Mouse (Mus musculus): ENCODE results near the gene Pbp2. TPM values are rescaled to one million over a fixed set of nuclear protein-coding genes. Genes with fewer than 3 reads are reported as not detected.

The Pbp2 gene
- total RNA-seq, 1 experiment = 0.31 TPM

DNA sequence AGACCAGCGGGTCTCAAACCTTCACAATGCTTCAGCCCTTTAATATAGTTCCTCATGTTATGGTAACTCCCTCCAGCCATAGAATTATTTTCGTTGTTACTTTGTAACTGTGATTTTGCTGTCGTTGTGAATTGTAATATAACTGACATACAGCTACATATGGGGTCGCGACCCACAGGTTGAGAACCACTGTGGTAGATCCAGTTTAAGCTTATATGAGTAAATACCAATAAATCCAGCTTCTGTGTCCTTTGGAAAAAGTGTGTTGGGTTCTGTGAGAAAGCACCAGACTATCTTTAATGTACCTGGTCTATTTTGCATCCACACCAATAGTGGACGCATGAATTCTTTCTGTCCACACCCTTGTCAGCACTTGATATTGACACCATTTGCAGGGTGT is 31.9 kb downstream of the Pbp2 start:
- Histone ChIP-seq H3K9me3 (ENCODE audit: control insufficient read depth, insufficient read depth, low read depth, low read length) (no peaks in the 10 kb centered on the region), H3K27ac (ENCODE audit: insufficient read depth, low read depth, low read length, poor library complexity, severe bottlenecking) (no peak overlapping the region), H3K4me3 (ENCODE audit: insufficient read depth in 1 of 2, low read depth in 1 of 2, low read length in 2 of 2, poor library complexity in 1 of 2, severe bottlenecking in 1 of 2) (no peak overlapping the region), H3K4me1 (ENCODE audit: control insufficient read depth in 2 of 2, insufficient read depth in 2 of 2, low read length in 2 of 2, poor library complexity in 1 of 2) (no peaks in the 10 kb centered on the region), H3K36me3 (ENCODE audit: control insufficient read depth, insufficient read depth, low read length, poor library complexity, severe bottlenecking) (no peaks in the 10 kb centered on the region), H3K9ac (ENCODE audit: insufficient read depth, low read depth, low read length, poor library complexity, severe bottlenecking) (no peak overlapping the region)
- in situ Hi-C loops (cut with MboI; ENCODE audit: low sequenced_read_pairs in 2 of 2, unreplicated experiment in 2 of 2) = no loop called here
- no peak for DNase-seq (ENCODE audit: low read depth, low spot score)
- TF ChIP-seq ZC3H11A (IDR thresholded peaks at IDR 0.05; ENCODE audit: borderline replicate concordance, low read depth, low read length) (no peak), MAFK (IDR thresholded peaks at IDR 0.05; ENCODE audit: insufficient read depth, low read depth, low read length) (no peak), HCFC1 (IDR thresholded peaks at IDR 0.05; ENCODE audit: borderline replicate concordance, insufficient read depth, low read length) (no peak), ZNF384 (IDR thresholded peaks at IDR 0.05; ENCODE audit: low read depth, low read length) (no peak), CHD2 (IDR thresholded peaks at IDR 0.05; ENCODE audit: low read depth, low read length) (peak; percentile 77)

DNA sequence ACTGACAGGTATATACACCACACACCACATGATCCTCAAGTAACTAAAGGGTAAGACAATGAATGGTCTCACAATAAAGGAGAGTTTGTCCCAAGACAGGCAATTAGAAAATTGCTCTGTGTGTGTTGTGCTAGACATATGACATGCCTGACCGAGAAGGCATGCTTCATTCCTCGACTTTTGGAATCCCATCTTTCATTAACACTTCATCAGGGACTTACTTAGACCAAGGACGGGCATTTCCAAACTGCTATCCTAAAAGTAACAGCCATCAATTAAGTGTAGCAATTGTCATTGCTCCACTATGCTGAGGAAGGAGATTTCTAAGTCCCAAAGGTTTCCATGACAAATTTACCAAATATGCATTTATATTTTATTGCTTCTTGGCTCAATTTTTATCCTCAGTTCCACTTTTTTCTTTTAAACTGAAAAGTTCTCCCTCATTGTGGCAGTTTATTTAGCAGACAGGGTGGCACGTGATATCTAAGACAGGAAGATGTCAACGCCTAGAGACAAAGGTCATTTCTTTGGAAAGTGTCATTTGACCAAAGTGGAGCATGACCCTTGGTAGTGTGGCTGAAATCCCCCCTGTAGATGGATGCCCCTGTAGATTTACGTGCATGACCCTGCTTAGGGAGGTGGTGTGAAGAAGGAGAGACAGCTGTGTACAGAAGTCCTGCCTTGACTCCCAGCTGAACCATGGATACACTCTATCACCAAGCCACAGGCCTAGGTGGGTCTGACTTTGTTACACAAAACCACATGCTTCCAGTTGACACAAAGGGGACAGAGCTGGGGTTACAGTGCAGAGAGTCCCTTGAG is 33.5 kb downstream of the Pbp2 start:
- DNase-seq (ENCODE audit: low read depth, low spot score) = no peak
- H3K4me3 ChIP-seq (ENCODE audit: insufficient read depth in 1 of 2, low read depth in 1 of 2, low read length in 2 of 2, poor library complexity in 1 of 2, severe bottlenecking in 1 of 2) = no peak overlapping the region
- no peak overlapping the region for H3K27ac ChIP-seq (ENCODE audit: insufficient read depth, low read depth, low read length, poor library complexity, severe bottlenecking)
- no peaks in the 10 kb centered on the region for H3K36me3 ChIP-seq (ENCODE audit: control insufficient read depth, insufficient read depth, low read length, poor library complexity, severe bottlenecking)
- in situ Hi-C loops (cut with MboI; ENCODE audit: low sequenced_read_pairs in 2 of 2, unreplicated experiment in 2 of 2) = no loop called here
- TF ChIP-seq HCFC1 (IDR thresholded peaks at IDR 0.05; ENCODE audit: borderline replicate concordance, insufficient read depth, low read length) = no peak
- TF ChIP-seq ZC3H11A (IDR thresholded peaks at IDR 0.05; ENCODE audit: borderline replicate concordance, low read depth, low read length) = no peak
- no peak for TF ChIP-seq CHD2 (IDR thresholded peaks at IDR 0.05; ENCODE audit: low read depth, low read length)
- TF ChIP-seq ZNF384 (IDR thresholded peaks at IDR 0.05; ENCODE audit: low read depth, low read length) = no peak
- H3K4me1 ChIP-seq (ENCODE audit: control insufficient read depth in 2 of 2, insufficient read depth in 2 of 2, low read length in 2 of 2, poor library complexity in 1 of 2) = no peaks in the 10 kb centered on the region
- no peak overlapping the region for H3K9ac ChIP-seq (ENCODE audit: insufficient read depth, low read depth, low read length, poor library complexity, severe bottlenecking)
- no peaks in the 10 kb centered on the region for H3K9me3 ChIP-seq (ENCODE audit: control insufficient read depth, insufficient read depth, low read depth, low read length)

DNA sequence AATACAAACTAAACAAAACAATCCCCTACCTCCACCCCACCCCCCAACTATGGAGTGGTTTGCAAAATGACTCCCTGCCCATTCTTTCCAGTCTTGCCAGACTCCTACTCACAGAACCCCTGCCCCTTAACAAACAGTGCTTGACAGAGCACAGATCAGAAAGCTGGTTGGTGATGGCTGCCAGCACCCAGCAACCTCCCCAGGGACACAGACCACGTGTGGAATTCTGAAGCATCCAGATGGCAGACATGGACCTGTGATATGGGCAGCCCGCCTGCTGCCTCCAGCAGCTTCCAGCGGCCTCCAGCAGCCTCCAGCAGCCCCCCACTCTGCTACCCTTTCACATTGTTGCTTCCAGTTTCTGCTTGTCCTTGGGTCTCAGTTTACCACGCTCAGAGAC is 35.0 kb downstream of the Pbp2 start:
- no peak for TF ChIP-seq ZNF384 (IDR thresholded peaks at IDR 0.05; ENCODE audit: low read depth, low read length)
- no peak for TF ChIP-seq HCFC1 (IDR thresholded peaks at IDR 0.05; ENCODE audit: borderline replicate concordance, insufficient read depth, low read length)
- TF ChIP-seq CHD2 (IDR thresholded peaks at IDR 0.05; ENCODE audit: low read depth, low read length) = no peak
- TF ChIP-seq ZC3H11A (IDR thresholded peaks at IDR 0.05; ENCODE audit: borderline replicate concordance, low read depth, low read length) = no peak
- TF ChIP-seq MAFK (IDR thresholded peaks at IDR 0.05; ENCODE audit: insufficient read depth, low read depth, low read length) = no peak
- H3K9me3 ChIP-seq (ENCODE audit: control insufficient read depth, insufficient read depth, low read depth, low read length) = no peaks in the 10 kb centered on the region
- H3K4me3 ChIP-seq (ENCODE audit: insufficient read depth in 1 of 2, low read depth in 1 of 2, low read length in 2 of 2, poor library complexity in 1 of 2, severe bottlenecking in 1 of 2) = no peak overlapping the region
- H3K36me3 ChIP-seq (ENCODE audit: control insufficient read depth, insufficient read depth, low read length, poor library complexity, severe bottlenecking) = no peaks in the 10 kb centered on the region
- H3K9ac ChIP-seq (ENCODE audit: insufficient read depth, low read depth, low read length, poor library complexity, severe bottlenecking) = no peak overlapping the region
- DNase-seq (ENCODE audit: low read depth, low spot score) = no peak
- no peak overlapping the region for H3K27ac ChIP-seq (ENCODE audit: insufficient read depth, low read depth, low read length, poor library complexity, severe bottlenecking)
- no peaks in the 10 kb centered on the region for H3K4me1 ChIP-seq (ENCODE audit: control insufficient read depth in 2 of 2, insufficient read depth in 2 of 2, low read length in 2 of 2, poor library complexity in 1 of 2)
- in situ Hi-C loops (cut with MboI; ENCODE audit: low sequenced_read_pairs in 2 of 2, unreplicated experiment in 2 of 2) = no loop called here

DNA sequence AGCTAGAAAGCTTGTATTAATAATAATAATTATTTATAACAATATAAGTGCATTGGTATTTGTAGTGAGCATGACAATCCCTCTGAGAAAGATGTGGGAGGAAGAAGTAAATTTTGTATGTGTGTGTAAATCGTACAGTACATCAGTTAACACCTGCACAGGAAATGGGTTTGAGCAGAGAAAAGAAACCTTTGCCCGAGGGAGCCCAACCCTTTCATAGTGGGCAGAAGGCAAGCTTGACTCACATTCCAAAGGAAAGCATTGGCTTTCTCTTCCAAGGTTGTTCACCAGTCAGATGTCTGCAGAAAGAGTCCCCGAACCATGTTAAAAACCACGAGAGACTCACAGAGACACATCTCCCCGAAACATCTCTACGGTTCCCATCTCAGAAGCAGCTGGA is 37.1 kb downstream of the Pbp2 start:
- TF ChIP-seq CHD2 (IDR thresholded peaks at IDR 0.05; ENCODE audit: low read depth, low read length) (no peak), ZC3H11A (IDR thresholded peaks at IDR 0.05; ENCODE audit: borderline replicate concordance, low read depth, low read length) (no peak), HCFC1 (IDR thresholded peaks at IDR 0.05; ENCODE audit: borderline replicate concordance, insufficient read depth, low read length) (no peak), MAFK (IDR thresholded peaks at IDR 0.05; ENCODE audit: insufficient read depth, low read depth, low read length) (no peak)
- H3K27ac ChIP-seq (ENCODE audit: insufficient read depth, low read depth, low read length, poor library complexity, severe bottlenecking) = no peak overlapping the region
- H3K4me3 ChIP-seq (ENCODE audit: insufficient read depth in 1 of 2, low read depth in 1 of 2, low read length in 2 of 2, poor library complexity in 1 of 2, severe bottlenecking in 1 of 2) = no peak overlapping the region
- no peak for DNase-seq (ENCODE audit: low read depth, low spot score)
- no peaks in the 10 kb centered on the region for H3K4me1 ChIP-seq (ENCODE audit: control insufficient read depth in 2 of 2, insufficient read depth in 2 of 2, low read length in 2 of 2, poor library complexity in 1 of 2)
- no peaks in the 10 kb centered on the region for H3K9me3 ChIP-seq (ENCODE audit: control insufficient read depth, insufficient read depth, low read depth, low read length)
- H3K36me3 ChIP-seq (ENCODE audit: control insufficient read depth, insufficient read depth, low read length, poor library complexity, severe bottlenecking) = no peaks in the 10 kb centered on the region
- no peak overlapping the region for H3K9ac ChIP-seq (ENCODE audit: insufficient read depth, low read depth, low read length, poor library complexity, severe bottlenecking)
- in situ Hi-C loops (cut with MboI; ENCODE audit: low sequenced_read_pairs in 2 of 2, unreplicated experiment in 2 of 2) = no loop called here
